Mouse (Mus musculus): ENCODE measurements at regions not wholly inside any gene's neighbourhood (a gene's known extent, or its start where the extent isn't known, plus 50 kb on each side); places are given as distances from the start of the nearest gene placed in this dataset.

- peak; percentile 69 for TF ChIP-seq CTCF (IDR thresholded peaks at IDR 0.05)
- no peak for TF ChIP-seq EP300 (IDR thresholded peaks at IDR 0.05)
Observed at GRCm38 (mm10) chr15:24588943-24589342, 824.6 kb downstream of the Basp1 start.
